Mouse (Mus musculus) left cerebral cortex, postnatal 10 days (tissue): ENCODE measurements at regions not wholly inside any gene's neighbourhood (a gene's known extent, or its start where the extent isn't known, plus 50 kb on each side); places are given as distances from the start of the nearest gene placed in this dataset.
A peak's percentile ranks its signal among the peaks of the same experiment; 100 is the strongest.
"Not testable (repeated sequence)": the region's sequence is repeated elsewhere in the genome, so short reads cannot be mapped to it uniquely, and the experiment has no call there.

Source experiments
- DNase-seq, 2 experiments: peaks; one replicate each; pipeline ENCODE4 v3.0.0; 2021 to 2022; ENCODE audit warnings: low spot score in 2 of 2, mixed read lengths in 1 of 2; ENCODE audit errors: extremely low spot score in 1 of 2
- intact Hi-C: fragments of 180-260 bp; cut with DNase I; formaldehyde crosslinking; loops from one replicate; pipeline ENCODE4 v1.15.1; 2025

- no peak for DNase-seq
- intact Hi-C loops = loop anchor here (5.0 kb wide), 1 partner anchor 233 kb away; no protein-coding TSS in a partner anchor
Observed at GRCm38 (mm10) chr13:20039590-20039989, 50.8 kb upstream of the Elmo1 start.

GRCm38 (mm10) chr13:20038463-20038862 is 51.9 kb upstream of the Elmo1 start:
- intact Hi-C loops = loop anchor here (5.0 kb wide), 1 partner anchor 234 kb away; no protein-coding TSS in a partner anchor
- DNase-seq = peak in 1 of 2 experiments; percentile 20

- DNase-seq = no peak
- intact Hi-C loops = loop anchor here (5.0 kb wide), 1 partner anchor 235 kb away; no protein-coding TSS in a partner anchor
Observed at GRCm38 (mm10) chr13:20037436-20037835, 53.0 kb upstream of the Elmo1 start.

- DNase-seq = no peak
- intact Hi-C loops = no loop called here
Observed at GRCm38 (mm10) chr13:20033937-20034735, 56.3 kb upstream of the Elmo1 start.

- intact Hi-C loops = no loop called here
- no peak for DNase-seq
Observed at GRCm38 (mm10) chr13:20031660-20032059, 58.7 kb upstream of the Elmo1 start.

- intact Hi-C loops = no loop called here
- DNase-seq = no peak
Observed at GRCm38 (mm10) chr13:20031082-20031481, 59.3 kb upstream of the Elmo1 start.

GRCm38 (mm10) chr13:20026612-20027011 is 63.8 kb upstream of the Elmo1 start:
- DNase-seq = no peak
- intact Hi-C loops = no loop called here

GRCm38 (mm10) chr13:20016454-20016853 is 73.9 kb upstream of the Elmo1 start:
- intact Hi-C loops, DNase-seq: not testable (repeated sequence)

GRCm38 (mm10) chr13:20012621-20013020 is 77.8 kb upstream of the Elmo1 start:
- no peak for DNase-seq
- intact Hi-C loops = no loop called here

- DNase-seq = no peak
- intact Hi-C loops = no loop called here
Observed at GRCm38 (mm10) chr13:20009164-20009563, 81.2 kb upstream of the Elmo1 start.

- DNase-seq = no peak
- intact Hi-C loops = no loop called here
Observed at GRCm38 (mm10) chr13:20007561-20007960, 82.8 kb upstream of the Elmo1 start.

- DNase-seq = no peak
- intact Hi-C loops = no loop called here
Observed at GRCm38 (mm10) chr13:19997606-19998005, 92.8 kb upstream of the Elmo1 start.

- intact Hi-C loops = no loop called here
- DNase-seq = no peak
Observed at GRCm38 (mm10) chr13:19975621-19976020, 114.8 kb upstream of the Elmo1 start.

GRCm38 (mm10) chr13:19966566-19966965 is 123.8 kb upstream of the Elmo1 start:
- no peak for DNase-seq
- intact Hi-C loops = no loop called here

GRCm38 (mm10) chr13:19963031-19963430 is 127.4 kb upstream of the Elmo1 start:
- intact Hi-C loops = no loop called here
- DNase-seq = no peak

GRCm38 (mm10) chr13:19928761-19929160 is 104.7 kb upstream of the Gpr141 start:
- DNase-seq = no peak
- intact Hi-C loops = no loop called here

GRCm38 (mm10) chr13:19927807-19928206 is 103.8 kb upstream of the Gpr141 start:
- DNase-seq = no peak
- intact Hi-C loops = no loop called here

- intact Hi-C loops = no loop called here
- peak in 1 of 2 experiments; percentile 14 for DNase-seq
Observed at GRCm38 (mm10) chr13:19921084-19921827, 97.2 kb upstream of the Gpr141 start.

GRCm38 (mm10) chr13:19911860-19912584 is 88.0 kb upstream of the Gpr141 start:
- DNase-seq = no peak
- intact Hi-C loops = no loop called here
